Mouse (Mus musculus) bone marrow macrophage, adult 2 months (primary cell): ENCODE data around the gene Nfkbie.

Experiments
- CTCF ChIP-seq: IDR thresholded peaks from 2 replicates; pipeline ENCODE4 v1.5.1; 2012; ENCODE audit warnings: low read depth, mild to moderate bottlenecking, low read length, moderate library complexity
- POLR2A ChIP-seq: IDR thresholded peaks from 2 replicates; pipeline ENCODE4 v1.6.1; 2012; ENCODE audit warnings: mild to moderate bottlenecking, low read depth, low read length, borderline replicate concordance

DNA sequence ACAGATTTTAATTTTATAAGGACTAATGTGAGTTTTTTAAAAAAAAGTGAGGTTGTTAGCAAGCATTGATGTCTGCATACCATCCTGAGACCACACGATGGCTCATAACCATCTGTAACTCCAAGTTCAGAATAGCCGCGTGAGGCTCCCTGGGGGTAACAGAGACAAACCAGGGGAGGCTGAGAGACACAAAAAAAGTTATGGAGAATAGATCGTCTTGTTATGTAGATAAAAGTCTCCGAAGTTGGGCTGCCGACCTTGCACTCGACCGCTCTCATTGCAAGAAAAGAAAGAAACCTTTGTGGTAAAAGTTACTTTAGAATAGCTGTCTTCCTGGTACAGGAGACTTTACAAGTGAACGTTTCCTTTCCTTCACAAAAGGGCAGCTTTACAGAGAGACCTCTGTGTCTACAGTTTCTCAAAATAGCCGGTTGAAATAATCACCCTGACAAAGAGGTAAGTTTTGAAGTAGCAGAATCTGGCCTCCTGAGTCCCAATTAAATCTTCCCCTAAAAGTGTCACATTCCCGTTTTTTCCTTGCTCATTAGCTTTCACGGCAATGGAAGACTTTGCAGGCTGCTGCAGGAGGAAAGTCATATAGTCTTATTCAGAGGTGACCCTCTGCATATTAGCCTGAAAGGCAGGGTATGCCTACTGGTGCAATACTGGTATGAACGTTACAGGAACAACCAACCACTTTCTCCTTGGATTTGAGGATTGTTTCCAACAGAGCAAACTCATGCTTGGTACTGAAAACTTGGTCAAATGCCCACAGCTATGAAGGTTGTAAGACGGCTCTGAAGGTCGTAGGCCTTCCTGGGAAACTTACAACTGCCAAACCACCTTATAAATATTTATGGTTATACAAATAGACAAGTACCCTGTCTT is 51.7 kb downstream of the Nfkbie start:
- TF ChIP-seq POLR2A (no peak), CTCF (no peak)
